Mouse (Mus musculus) forelimb bud, embryonic 11.5 days (tissue): ENCODE measurements around the gene Fstl4.
A peak's percentile ranks its signal among the peaks of the same experiment; 100 is the strongest.
"Not testable (repeated sequence)": the region's sequence is repeated elsewhere in the genome, so short reads cannot be mapped to it uniquely, and the experiment has no call there.

Source experiments
- DNase-seq: peaks from one replicate; pipeline ENCODE4 v3.0.0-alpha.2; 2012; ENCODE audit warnings: low read depth, low spot score

Fstl4 gene

DNA sequence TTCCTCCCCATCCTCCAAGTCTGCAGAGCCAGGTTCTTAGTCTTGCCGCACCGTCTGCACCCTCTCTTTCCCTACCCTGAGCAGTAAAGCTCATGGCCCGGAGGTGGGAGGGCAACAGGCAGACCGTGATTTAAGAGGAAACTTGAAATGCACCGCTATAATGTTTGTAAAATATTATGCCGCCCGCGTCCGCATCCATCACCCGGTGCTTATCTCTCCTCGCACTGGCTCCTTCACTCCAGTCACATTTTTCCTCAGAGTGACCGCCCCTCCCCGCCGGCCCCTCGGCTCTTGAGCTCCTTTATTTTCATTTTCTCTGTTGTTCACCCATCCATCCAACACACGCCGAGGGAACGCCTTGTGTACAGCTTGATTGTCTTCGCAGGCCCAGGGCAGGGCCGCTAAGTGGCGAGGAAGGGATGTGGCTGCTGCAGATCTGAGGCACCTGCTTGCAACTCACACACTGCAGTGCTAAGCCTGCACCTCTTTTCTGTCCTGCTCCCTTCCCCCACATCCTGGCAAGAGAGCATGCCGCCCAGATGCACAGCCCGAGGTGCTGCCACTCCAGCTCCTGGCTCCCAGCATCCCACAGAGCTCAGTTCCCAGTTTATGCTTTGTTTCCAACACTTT is 368.1 kb downstream of the Fstl4 start:
- no peak for DNase-seq

DNA sequence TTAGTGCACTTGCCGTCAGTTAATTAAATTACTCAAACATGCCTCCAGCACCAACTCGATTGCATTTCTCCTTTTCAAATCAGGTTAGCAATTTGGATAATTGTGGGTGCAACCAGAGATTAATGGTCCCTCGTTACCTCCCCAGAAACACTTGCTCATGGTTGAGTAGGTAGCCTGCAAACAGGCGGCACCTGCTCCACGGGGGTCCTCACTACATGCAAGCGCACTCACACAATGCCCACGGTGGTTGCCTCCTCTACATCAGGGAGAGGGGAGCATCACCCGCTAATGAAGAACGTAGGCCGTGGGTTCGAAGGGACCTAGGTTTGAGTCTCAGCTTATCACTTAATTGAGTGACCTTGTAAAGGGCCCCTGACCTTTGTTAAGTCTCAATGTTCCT is 371.9 kb downstream of the Fstl4 start:
- no peak for DNase-seq

DNA sequence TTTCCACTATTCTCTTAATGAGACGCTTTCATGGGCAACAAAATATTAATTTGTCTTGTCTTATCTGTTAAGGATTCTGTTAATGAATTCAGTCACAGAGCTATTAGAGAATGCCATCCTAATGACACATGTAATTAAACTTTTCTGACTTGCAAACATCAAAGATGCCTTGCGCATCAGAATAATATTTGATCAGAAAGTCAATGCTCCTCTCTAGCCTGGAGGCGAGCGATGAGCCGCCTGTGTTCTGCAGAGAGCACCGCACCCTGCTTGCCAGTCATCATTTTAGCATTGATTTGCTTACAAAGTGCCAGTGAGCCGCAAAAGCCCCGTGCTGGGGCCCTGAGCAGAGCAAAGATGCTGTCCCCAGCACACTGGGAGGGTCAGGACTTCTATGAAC is 372.9 kb downstream of the Fstl4 start:
- no peak for DNase-seq

DNA sequence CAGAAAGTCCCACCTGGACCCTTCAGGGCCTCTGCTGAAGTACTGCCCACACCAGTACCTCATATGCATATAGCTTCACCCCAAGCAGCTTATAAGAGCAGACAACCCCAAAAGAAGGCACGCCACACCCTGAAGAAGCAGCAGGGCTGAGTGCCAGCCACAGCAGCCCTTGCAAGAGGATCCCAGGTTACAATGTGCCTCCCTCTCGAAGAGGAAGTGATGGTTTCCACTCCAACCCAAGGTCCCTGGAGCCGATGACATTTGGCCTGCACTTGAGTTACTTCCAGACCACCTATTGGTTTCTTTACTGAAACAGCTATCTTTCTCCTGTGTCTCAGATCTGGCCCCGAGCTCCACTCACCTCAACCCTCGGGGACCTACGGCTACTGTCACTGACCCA is 373.8 kb downstream of the Fstl4 start:
- no peak for DNase-seq

DNA sequence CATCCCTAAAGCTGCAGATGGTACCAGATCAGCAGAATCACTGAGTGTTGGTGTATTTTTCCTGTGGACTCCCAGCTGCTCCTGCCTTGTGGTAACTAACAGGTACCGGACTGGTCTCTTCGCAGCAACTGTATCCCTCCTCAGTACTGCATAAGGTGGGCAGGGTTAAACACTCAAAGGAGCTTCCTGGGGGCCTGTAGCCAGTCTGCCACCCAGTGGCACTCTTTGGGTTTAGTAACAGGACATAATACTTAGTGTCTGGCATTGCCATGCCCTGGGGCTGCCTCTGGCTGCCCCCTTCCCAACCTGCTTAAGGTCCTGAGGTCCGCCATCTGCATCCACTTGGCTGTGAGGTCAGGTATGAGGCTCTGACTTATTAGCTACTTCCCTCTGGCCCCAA is 375.2 kb downstream of the Fstl4 start:
- DNase-seq: no peak

DNA sequence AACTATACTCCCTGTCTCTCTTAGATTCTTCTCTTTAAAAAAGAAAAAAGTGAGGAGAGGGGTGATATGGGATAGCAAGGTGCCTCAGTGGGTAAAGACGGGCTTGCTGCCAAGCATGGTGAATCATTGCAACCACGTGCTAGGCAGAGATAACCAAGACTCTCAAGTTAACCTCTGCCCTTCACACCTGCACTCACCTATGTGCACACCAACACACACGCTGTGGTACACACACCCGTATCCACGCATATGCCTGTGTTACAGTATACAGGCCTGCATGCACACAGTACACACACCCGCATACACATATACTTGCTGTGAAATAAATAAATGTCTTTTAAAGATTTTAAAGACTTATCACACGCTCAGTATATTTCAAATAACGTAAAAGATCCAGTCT is 375.8 kb downstream of the Fstl4 start:
- no peak for DNase-seq

DNA sequence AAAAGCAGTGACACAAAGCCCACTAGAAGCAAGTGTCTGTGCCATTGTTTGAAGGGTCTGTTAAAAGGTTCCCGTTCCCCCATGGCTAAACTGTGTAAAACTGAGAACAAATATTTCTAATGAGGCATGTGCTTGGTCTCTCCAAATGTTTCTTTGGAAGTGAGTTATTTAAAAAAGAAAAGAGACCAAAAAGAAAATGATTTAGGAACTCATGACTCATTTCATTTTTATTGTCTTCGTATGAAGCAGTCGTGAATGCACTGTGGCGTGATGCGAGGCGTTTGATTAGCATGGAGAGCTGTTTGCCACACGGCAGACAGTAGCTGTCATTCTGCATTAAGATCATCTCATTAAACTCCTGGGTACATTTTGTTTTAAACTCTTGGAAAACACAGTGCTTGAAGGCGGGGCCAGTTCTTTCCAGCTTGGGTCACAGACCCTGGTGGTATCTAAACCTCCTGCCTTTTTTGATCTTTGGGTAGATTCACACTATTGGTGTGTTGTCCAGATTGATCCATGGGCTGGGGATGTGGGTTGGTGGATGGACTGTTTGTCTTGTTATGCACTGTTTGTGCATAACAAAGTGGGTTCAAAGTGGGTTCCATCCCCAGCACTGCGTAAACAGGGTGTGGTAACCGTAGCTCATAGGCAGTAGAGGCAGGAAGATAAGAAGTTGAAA is 376.4 kb downstream of the Fstl4 start:
- DNase-seq: no peak

DNA sequence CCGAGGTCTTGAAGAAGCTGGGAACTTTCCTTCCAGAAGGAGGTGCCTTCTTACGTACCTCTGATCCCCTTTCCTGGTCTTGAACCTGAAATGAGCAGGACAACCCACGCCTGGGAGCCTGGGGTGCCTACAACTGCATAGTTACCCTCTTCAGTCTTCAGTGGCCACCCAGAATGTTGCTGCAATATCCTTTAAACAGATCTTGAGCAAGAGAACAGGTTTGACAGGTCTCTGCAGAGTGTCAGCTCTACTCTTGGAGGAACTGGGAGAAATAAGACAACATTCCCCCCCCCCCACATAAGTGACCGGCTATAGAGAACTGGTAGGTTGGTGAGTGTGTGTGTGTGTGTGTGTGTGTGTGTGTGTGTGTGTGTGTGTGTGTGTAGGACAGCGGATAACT is 379.1 kb downstream of the Fstl4 start:
- no peak for DNase-seq

DNA sequence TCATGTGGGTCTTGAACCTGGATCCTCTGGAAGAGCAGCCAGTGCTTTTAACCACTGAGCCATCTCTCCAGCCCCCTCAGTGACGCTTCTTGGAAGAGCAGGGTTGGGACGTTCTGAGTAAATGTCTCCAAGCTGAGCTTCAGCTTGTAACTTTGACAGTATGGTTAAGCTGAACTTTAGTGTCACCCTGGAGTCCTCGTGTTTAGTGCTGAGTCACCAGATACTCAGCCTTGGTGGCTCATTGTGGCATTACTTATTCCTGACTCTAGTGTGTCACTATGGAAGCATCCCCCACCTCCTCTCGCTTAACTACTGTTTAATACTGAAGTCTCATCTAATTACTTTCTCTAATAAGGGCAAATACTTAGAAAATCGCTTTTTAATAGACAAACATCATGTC is 380.1 kb downstream of the Fstl4 start:
- DNase-seq: no peak

DNA sequence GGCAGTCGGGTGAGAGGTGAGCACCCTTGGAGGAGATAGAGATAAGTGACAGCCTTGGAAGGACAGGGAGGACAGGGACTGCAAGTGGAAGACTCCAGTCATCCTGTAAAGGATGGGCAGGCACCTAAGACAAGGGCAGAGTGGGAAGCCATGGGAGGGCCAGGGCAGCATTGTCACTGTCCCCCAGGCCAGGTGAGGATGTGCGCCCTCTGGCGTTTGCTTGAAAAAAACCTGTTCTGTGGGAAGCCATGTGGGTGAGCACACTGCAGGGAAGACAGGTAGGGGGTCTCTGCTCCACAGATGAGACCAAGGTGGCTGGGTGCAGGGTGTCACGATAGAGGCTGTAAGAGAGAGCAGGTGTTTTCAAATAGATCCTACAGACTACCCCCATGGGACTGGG is 381.9 kb downstream of the Fstl4 start:
- peak; percentile 11 for DNase-seq

DNA sequence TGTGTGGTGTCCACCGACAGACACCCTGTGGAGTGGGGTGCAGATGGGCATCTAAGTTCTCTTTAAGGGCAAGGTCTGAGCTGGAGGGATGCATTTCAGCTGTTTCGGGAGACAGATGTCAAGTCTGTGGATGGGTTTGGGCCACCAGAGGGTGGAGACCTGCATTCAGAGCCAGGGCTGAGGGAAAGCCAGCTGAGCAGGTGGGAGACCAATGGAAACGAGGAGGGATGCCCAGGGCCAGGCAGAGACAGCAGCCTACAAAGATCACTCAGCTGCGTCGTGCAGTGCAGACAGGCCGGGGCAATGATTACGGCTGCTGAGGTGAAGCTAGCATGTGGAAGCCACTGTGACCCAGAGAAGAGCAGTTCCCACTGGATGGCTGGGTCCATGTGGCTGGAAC is 392.0 kb downstream of the Fstl4 start:
- no peak for DNase-seq

DNA sequence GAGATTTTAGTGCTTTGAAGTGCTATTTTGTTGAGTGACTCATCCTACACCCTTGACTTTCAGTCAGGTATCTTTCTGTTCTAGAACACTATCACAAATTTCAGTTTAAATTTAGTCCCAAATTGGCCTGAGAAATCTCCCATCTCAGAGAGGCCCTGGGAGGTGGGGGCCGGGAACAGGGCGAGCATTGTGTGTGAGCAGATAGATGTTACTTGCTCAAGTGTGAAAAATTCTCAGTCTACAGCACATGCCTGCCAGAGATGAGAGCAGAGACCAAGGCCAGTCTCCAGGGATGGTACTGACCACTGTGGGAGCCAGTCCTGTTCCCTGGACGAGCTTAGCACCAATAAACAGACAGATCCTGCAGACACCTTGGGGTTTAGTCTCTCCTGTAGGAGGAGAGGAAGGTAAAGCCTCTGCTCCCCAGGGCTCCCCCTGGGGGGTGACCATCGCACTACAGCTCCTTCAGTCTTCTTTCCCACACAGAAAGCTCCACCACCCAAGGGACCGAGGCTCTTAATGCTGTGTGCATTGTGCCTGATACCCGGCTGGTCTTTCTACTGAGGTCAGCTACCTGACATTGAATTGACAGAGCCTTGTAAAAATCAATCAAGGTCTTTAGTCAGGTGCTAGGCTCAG is 393.3 kb downstream of the Fstl4 start:
- DNase-seq: no peak

DNA sequence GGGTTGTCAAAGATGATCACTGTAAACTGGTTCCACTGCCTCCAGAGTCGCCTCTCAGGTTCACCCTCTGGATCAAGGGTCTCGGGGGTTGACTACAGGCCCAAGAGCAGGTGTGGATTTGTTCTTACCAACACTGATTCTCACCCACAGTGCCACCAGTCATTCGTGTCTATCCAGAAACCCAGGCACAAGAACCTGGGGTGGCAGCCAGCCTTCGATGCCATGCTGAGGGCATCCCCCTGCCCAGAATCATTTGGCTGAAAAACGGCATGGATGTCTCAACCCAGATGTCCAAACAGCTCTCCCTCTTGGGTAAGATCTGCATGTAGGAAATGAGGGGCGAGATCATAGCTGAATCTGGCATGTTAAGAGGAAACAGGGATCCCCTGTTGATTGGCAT is 398.0 kb downstream of the Fstl4 start:
- DNase-seq: no peak

DNA sequence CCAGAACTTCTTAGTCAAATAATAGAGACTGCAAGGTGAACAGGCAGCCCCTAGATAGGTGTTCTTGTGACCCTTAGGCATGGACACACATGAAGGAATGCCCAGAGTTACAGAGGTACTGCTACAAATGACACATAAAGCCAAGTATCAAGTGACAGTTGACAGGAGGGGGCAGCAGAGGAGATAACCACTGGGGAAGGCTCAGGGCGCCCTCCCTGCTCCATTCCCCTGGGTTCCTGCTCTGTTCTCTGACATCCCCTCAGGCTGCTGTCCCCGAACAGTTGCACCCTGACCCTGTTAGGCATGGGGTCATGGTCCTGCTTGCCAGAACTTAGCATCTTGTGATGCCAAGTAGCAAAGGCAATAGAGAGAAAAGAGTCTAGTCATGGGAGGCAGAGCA is 402.0 kb downstream of the Fstl4 start:
- no peak for DNase-seq

DNA sequence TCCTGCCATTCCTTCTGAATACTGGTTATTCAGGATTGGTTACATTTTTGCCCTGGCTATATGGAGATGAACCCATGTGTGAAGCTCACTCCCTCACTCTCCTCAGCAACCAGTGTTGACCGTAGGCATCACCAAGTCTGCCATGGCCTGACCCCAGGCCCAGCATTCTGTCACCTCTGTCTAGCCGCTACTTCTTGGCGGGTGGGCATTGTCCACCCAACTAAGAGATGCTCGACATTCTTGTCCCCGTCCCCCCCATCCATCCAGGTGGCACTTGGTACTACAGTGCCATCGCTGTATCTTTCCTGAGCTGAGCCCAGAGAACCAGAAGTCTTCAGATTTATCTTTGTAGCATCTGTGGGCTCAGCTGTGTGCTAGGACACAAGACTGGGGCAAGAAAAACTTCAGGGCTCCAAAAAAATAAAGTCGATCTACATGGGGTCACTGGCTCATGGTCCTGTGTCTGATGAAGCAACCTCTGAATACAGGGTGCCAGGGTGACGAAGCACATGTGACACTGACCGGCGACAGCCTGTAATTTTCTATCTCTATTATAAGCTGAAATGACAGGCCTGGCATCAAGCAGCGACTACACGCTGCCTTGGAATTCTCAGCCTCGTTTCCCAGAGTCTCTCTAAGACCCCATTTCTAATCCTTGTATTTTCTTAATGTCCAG is 417.9 kb downstream of the Fstl4 start:
- DNase-seq: no peak

DNA sequence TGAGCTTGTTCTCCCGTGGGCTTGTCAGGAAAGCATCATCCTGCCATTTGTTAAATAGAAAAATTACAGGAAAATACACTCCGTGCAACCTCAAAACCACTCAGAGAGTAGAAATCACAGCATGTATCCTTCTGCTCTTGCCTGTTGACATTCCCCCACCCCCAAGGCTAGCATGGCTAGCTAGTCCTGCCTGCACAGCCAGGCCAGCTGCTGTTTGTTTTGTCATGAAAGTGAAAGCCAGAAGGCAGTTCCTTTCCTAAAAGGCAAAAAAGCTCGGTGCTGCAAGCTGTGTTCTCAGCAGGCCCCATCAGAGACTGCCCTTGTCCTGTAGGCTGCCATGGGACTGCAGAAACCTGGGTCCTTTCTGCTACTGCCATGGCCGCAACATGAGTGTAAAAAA is 418.4 kb downstream of the Fstl4 start:
- no peak for DNase-seq

DNA sequence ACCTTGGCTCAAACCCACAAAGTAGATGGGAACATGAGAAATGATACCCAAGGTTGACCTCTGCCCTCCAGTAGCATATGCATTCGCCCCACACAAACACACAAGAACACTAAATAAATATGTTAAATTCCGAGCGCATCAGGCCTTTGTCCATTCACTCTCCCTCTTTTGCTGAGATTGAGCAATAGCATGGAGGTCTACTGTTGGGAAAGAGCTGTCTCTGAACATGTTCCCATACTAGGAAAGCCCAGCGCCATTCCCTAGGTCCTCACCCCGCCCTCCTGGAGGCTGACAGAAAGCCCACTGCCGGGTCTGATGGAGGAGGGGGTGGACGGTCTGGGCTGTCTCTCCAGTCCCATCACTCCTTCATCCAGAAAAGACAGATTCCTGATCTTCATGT is 419.6 kb downstream of the Fstl4 start:
- DNase-seq: no peak

DNA sequence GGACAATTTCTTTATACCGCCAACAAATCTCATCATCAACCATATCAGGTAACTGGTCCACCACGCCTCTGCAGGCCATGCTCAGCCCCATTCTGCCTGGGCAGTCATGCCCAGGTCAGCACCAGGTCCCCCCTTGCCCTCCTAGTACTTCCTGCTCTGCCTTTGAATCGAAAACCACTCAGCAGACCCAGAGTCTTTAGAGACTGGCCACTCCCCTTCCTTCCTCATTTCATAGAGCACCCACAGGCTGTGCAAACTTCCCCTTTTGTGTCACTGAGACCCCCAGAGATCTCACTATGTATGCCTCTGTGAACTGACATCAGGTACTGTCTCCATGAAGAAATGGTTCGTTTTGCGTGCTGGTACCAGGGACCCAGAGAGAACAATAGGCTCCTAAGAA is 420.3 kb downstream of the Fstl4 start:
- no peak for DNase-seq

DNA sequence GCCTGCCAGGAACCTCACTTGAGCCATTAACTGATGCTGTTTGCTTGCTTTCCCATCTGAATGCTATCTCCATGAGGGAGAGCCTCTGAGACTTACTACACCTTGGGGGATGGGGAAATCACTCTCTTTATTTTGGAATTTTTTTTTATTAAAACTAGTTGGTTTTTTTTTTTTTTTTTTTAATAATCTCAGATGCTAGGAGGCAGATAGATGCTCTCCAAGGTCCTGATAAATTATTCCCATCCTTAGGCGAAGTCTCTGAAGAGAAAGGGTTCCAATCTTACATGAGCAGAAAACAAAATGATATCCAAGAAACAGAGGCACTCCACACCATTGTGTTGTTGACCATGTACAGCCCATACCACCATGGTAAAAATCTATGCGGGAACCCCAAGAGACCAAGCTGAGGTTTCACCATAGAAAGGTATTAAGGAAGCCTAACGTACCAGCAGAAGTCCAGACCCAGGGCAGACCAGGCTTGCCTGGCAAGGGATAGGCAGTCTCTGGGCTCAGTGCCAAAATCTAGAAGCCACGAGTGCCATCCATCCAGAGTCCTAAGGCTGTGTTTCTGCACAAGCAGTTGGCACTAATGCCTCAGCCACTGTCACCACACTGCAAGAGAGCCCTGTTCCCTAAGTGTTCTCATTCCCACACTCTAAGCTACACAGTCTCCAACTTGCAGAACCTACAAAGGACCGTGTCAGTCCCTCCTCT is 423.1 kb downstream of the Fstl4 start:
- peak; percentile 7 for DNase-seq

DNA sequence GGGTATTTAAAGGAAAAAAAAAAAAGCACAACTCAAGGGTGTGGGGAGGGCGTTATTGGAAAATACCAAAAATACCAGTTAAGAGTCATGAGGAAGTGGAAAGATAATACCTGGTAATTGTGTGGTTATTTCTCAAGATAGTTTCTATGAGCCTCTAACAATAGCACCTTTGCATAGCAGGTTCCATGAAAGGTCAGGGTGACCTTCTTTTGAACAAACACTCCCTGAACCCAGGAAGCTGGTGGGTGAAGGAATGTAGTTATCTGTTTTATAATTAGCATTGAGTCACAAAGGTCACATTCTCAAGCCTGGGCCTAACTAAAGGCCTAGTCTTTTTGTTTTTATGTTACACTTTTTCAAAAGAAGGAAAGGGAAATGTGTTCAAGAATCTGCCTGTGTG is 432.1 kb downstream of the Fstl4 start:
- DNase-seq: not testable (repeated sequence)

DNA sequence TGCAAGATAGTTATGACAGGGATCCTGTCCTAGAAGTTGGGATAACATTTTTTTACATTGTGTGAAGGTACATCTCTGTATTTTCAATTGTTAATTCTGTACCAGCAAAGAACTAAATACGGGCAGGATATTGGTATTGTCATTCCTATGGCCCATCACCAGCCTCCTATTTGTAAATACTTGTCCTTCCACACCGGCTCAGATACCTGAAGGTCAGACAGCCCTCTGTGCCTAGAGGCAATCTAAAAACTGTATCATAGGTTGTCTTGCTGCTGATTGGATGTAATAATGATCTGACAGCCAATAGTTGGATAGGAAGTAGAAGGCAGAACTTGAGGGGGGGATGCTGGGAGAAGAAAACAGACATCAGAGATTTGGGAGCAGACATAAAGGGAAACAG is 432.7 kb downstream of the Fstl4 start:
- no peak for DNase-seq
